In the genomic region with DNA sequence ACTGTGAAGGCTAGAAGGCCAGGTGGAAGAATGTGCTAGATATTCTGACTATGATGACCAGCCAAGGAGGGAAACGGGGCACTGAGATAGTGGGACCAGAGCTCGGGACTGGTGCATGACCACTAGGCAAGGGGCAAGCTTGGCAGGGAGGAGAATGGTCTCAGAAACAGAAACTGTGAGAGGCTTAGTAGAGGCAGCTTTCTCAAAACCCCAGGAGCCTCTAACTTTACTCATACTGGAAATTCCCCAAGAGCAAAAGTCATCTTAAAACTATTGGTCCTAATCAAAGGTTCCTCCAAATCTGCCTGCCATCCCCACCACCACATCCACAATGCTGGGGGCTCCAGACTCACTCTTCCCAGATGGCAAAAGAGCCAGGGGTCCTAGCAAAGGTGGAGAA, we compare ENCODE assay signal across 24 mouse cellular contexts.
DNase-seq lines count a peak whose midpoint lies in the region; ATAC-seq and TF ChIP-seq lines count a peak whose summit lies in the region.
"Had no signal": no experiment of that assay in that cellular context is flagged by ENCODE, and none has a peak within 500 bp of the region (broad histone marks: within the 10 kb centered on the region; RNA-seq: fewer than 3 reads in every experiment).

No protein-coding gene starts in this region.

- in situ Hi-C loops in CH12.LX (cut with MboI; ENCODE audit: low pct_ligation_motif_present, low pct_unique_long_range_greater_than_20kb, low sequenced_read_pairs), result no loop called here

- no peaks in the 10 kb centered on the region for H3K79me2 ChIP-seq in CH12.LX (replicated peaks; ENCODE audit: control insufficient read depth, extremely low read depth, insufficient read depth, poor library complexity, severe bottlenecking)

- TF ChIP-seq CTCF in CH12.LX (conservative IDR thresholded peaks at IDR 0.05 in 1 of 2, IDR thresholded peaks at IDR 0.05 in 1 of 2; ENCODE audit: low read depth in 2 of 2, low read length in 2 of 2), result no peak

- peaks cover 90% of the 10 kb centered on the region for H3K4me1 ChIP-seq in hindbrain, embryonic 10.5 days (replicated peaks)
- H3K4me1 ChIP-seq in hindbrain, embryonic 16.5 days (ENCODE audit: control insufficient read depth, insufficient read depth, low read depth, low read length), result peaks cover 49% of the 10 kb centered on the region
- peaks cover 46 to 95% of the 10 kb centered on the region in 2 experiments for H3K4me1 ChIP-seq in CH12.LX (ENCODE audit: control insufficient read depth in 1 of 2, insufficient read depth in 2 of 2)
- peaks cover 87% of the 10 kb centered on the region for H3K4me1 ChIP-seq in hindbrain, embryonic 13.5 days (replicated peaks)
- H3K4me1 ChIP-seq in midbrain, embryonic 14.5 days (ENCODE audit: control insufficient read depth, insufficient read depth, low read length), result peaks cover 72% of the 10 kb centered on the region

- peak overlapping the region; percentile 89 for H3K27ac ChIP-seq in hindbrain, embryonic 10.5 days
- H3K27ac ChIP-seq in hindbrain, embryonic 16.5 days (ENCODE audit: low read depth, low read length), result no peak overlapping the region
- peak overlapping the region; percentile 56 for H3K27ac ChIP-seq in CH12.LX (ENCODE audit: insufficient read depth, low read depth)
- peak overlapping the region; percentile 85 for H3K27ac ChIP-seq in hindbrain, embryonic 13.5 days
- H3K27ac ChIP-seq in midbrain, embryonic 14.5 days (replicated peaks; ENCODE audit: low read depth, low read length), result peak overlapping the region; percentile 88; the same call in 1 of the 2 replicates
- H3K27ac ChIP-seq: left cerebral cortex, adult 2 months; limb, embryonic 15.5 days; liver, embryonic 14.5 days had no signal

- H3K4me2 ChIP-seq in hindbrain, embryonic 16.5 days (ENCODE audit: low read length), result no peak overlapping the region
- H3K4me2 ChIP-seq in CH12.LX (ENCODE audit: insufficient read depth, low read depth, poor library complexity, severe bottlenecking), result peak overlapping the region; percentile 37
- no peak overlapping the region for H3K4me2 ChIP-seq in hindbrain, embryonic 13.5 days
- H3K4me2 ChIP-seq in midbrain, embryonic 14.5 days (ENCODE audit: low read length), result no peak overlapping the region
- H3K4me2 ChIP-seq: heart, embryonic 11.5 days; limb, embryonic 15.5 days; lung, embryonic 14.5 days had no signal

- peaks cover 9% of the 10 kb centered on the region; the same call in 1 of the 2 replicates for H3K36me3 ChIP-seq in hindbrain, embryonic 10.5 days
- no peaks in the 10 kb centered on the region for H3K36me3 ChIP-seq in hindbrain, embryonic 16.5 days (ENCODE audit: control insufficient read depth, insufficient read depth, low read length)
- H3K36me3 ChIP-seq in CH12.LX (replicated peaks in 1 of 2; ENCODE audit: control insufficient read depth in 1 of 2, insufficient read depth in 1 of 2, low read length in 1 of 2), result peaks cover 0 to 62% of the 10 kb centered on the region in 2 experiments
- H3K36me3 ChIP-seq in hindbrain, embryonic 13.5 days, result no peaks in the 10 kb centered on the region
- no peaks in the 10 kb centered on the region for H3K36me3 ChIP-seq in midbrain, embryonic 14.5 days (ENCODE audit: control insufficient read depth, insufficient read depth, low read length)
- H3K36me3 ChIP-seq: limb, embryonic 15.5 days had no signal

- H3K9me3 ChIP-seq in hindbrain, embryonic 10.5 days, result no peaks in the 10 kb centered on the region
- no peaks in the 10 kb centered on the region for H3K9me3 ChIP-seq in hindbrain, embryonic 16.5 days (ENCODE audit: control insufficient read depth, low read length)
- H3K9me3 ChIP-seq in CH12.LX (replicated peaks; ENCODE audit: low read length), result no peaks in the 10 kb centered on the region
- H3K9me3 ChIP-seq in hindbrain, embryonic 13.5 days, result no peaks in the 10 kb centered on the region
- no peaks in the 10 kb centered on the region for H3K9me3 ChIP-seq in midbrain, embryonic 14.5 days (ENCODE audit: control insufficient read depth, low read length)
- H3K9me3 ChIP-seq: G1E; limb, embryonic 15.5 days; megakaryocyte, embryonic 14.5 days had no signal

- TF ChIP-seq POLR2A in CH12.LX (IDR thresholded peaks at IDR 0.05; ENCODE audit: low read depth, low read length), result no peak

- H3K27me3 ChIP-seq in hindbrain, embryonic 10.5 days (ENCODE audit: insufficient read depth, poor library complexity, severe bottlenecking), result no peaks in the 10 kb centered on the region
- H3K27me3 ChIP-seq in hindbrain, embryonic 16.5 days (replicated peaks; ENCODE audit: control insufficient read depth, insufficient read depth, low read length), result no peaks in the 10 kb centered on the region
- no peaks in the 10 kb centered on the region for H3K27me3 ChIP-seq in CH12.LX (replicated peaks)
- H3K27me3 ChIP-seq in hindbrain, embryonic 13.5 days, result no peaks in the 10 kb centered on the region
- no peaks in the 10 kb centered on the region for H3K27me3 ChIP-seq in midbrain, embryonic 14.5 days (ENCODE audit: control insufficient read depth, insufficient read depth, low read length)
- H3K27me3 ChIP-seq: limb, embryonic 15.5 days; megakaryocyte, embryonic 14.5 days; Patski had no signal

- 94% methylated on average over 2 of the region's 2 CpGs for WGBS in hindbrain, embryonic 10.5 days
- 91% methylated on average over 2 of the region's 2 CpGs for WGBS in hindbrain, embryonic 16.5 days
- WGBS in hindbrain, embryonic 13.5 days, result 96% methylated on average over 2 of the region's 2 CpGs
- 94% methylated on average over 2 of the region's 2 CpGs for WGBS in midbrain, embryonic 14.5 days

- no peak overlapping the region for H3K4me3 ChIP-seq in hindbrain, embryonic 10.5 days
- no peak overlapping the region for H3K4me3 ChIP-seq in hindbrain, embryonic 16.5 days (ENCODE audit: low read length)
- H3K4me3 ChIP-seq in CH12.LX (replicated peaks in 1 of 3; ENCODE audit: low read depth in 2 of 3, low read length in 2 of 3, poor library complexity in 1 of 3), result no peak overlapping the region
- H3K4me3 ChIP-seq in hindbrain, embryonic 13.5 days, result no peak overlapping the region
- no peak overlapping the region for H3K4me3 ChIP-seq in midbrain, embryonic 14.5 days (replicated peaks; ENCODE audit: low read depth, low read length)
- H3K4me3 ChIP-seq: left cerebral cortex, adult 2 months; limb, embryonic 15.5 days; megakaryocyte, embryonic 14.5 days had no signal

- no peak for ATAC-seq in hindbrain, embryonic 16.5 days
- ATAC-seq in hindbrain, embryonic 13.5 days (ENCODE audit: low FRiP score), result no peak
- no peak for ATAC-seq in midbrain, embryonic 14.5 days (ENCODE audit: low FRiP score, low TSS enrichment)
- ATAC-seq: forebrain, embryonic 14.5 days; intestine, embryonic 16.5 days had no signal

- no peak overlapping the region for H3K9ac ChIP-seq in hindbrain, embryonic 16.5 days (ENCODE audit: low read depth, low read length)
- H3K9ac ChIP-seq in CH12.LX (ENCODE audit: insufficient read depth, low read depth), result no peak overlapping the region
- H3K9ac ChIP-seq in hindbrain, embryonic 13.5 days, result no peak overlapping the region
- H3K9ac ChIP-seq in midbrain, embryonic 14.5 days (replicated peaks; ENCODE audit: low read length), result no peak overlapping the region
- H3K9ac ChIP-seq: limb, embryonic 15.5 days; liver, embryonic 14.5 days; lung, embryonic 14.5 days had no signal

- no peak for TF ChIP-seq RAD21 in CH12.LX (IDR thresholded peaks at IDR 0.05; ENCODE audit: low read depth, low read length)

- dilution Hi-C loops in CH12.LX (cut with MboI; ENCODE audit: extremely low pct_ligation_motif_present, extremely low pct_unique_long_range_greater_than_20kb, low sequenced_read_pairs), result no loop called here

- no peak for DNase-seq in hindbrain, embryonic 10.5 days (ENCODE audit: low spot score)
- no peak for DNase-seq in CH12.LX (ENCODE audit: extremely low read depth)
- no peak for DNase-seq in midbrain, embryonic 14.5 days
- DNase-seq in c-Kit-positive CD71-positive TER-119-positive erythroid progenitor cells, embryonic 14.5 days (ENCODE audit: low spot score), result no peak
- no peak for DNase-seq in heart, adult 8-10 months (ENCODE audit: low spot score)
- DNase-seq: adrenal gland, adult 8-10 months; cerebellum, adult 18-20 months; cerebellum, postnatal 14 days; gastrocnemius, postnatal 10 days; left cerebral cortex, postnatal 4 days; lung, embryonic 14.5 days; lung, postnatal 36 days; right cerebral cortex, adult 18-20 months had no signal

- peak; percentile 77 for TF ChIP-seq EP300 in CH12.LX (IDR thresholded peaks at IDR 0.05; ENCODE audit: low read length)

TF ChIP-seq in CH12.LX, 34 proteins besides CTCF, POLR2A, EP300 and RAD21:
- TF ChIP-seq MEF2A (IDR thresholded peaks at IDR 0.05; ENCODE audit: borderline replicate concordance, low read depth, low read length), result peak; percentile 46; the same call in 1 of the 2 replicates
- TF ChIP-seq ZC3H11A (IDR thresholded peaks at IDR 0.05; ENCODE audit: low read depth, low read length), result no peak
- 0 out of 2 replicates have a peak, but pooled peaks have one; percentile 45 for TF ChIP-seq CHD1 (IDR thresholded peaks at IDR 0.05; ENCODE audit: low read depth, low read length)
- no peak for TF ChIP-seq ZKSCAN1 (IDR thresholded peaks at IDR 0.05; ENCODE audit: borderline replicate concordance, low read depth, low read length)
- 0 out of 2 replicates have a peak, but pooled peaks have one; percentile 10 for TF ChIP-seq RCOR1 (conservative IDR thresholded peaks at IDR 0.05; ENCODE audit: low read depth, low read length)
- 0 out of 2 replicates have a peak, but pooled peaks have one; percentile 34 for TF ChIP-seq MAZ (IDR thresholded peaks at IDR 0.05; ENCODE audit: low read depth, low read length)
- no peak for TF ChIP-seq MAFK (IDR thresholded peaks at IDR 0.05; ENCODE audit: insufficient replicate concordance, low read length)
- peak; percentile 79 for TF ChIP-seq IRF4 (IDR thresholded peaks at IDR 0.05; ENCODE audit: low read depth, low read length)
- TF ChIP-seq HCFC1 (IDR thresholded peaks at IDR 0.05; ENCODE audit: low read depth, low read length), result no peak
- TF ChIP-seq JUN (IDR thresholded peaks at IDR 0.05; ENCODE audit: insufficient read depth, low read depth, low read length), result peak; percentile 35; the same call in 1 of the 2 replicates
